Mouse (Mus musculus) midbrain, embryonic 11.5 days (tissue): Measurements from ENCODE around the gene Lpar1. TPM values are rescaled to one million over a fixed set of nuclear protein-coding genes. Genes with fewer than 3 reads are reported as not detected.

Experiments used
- ATAC-seq: fragments of 200-750 bp; cut with Nextera tagmentation; 2 replicates; pipeline ENCODE4 v1.8.0; 2017; ENCODE audit warnings: moderate TSS enrichment, moderate library complexity; ENCODE audit not compliant: low FRiP score
- DNase-seq: peaks from one replicate; pipeline ENCODE4 v3.0.0; 2015; ENCODE audit warnings: low spot score; ENCODE audit errors: missing footprints
- H3K27ac ChIP-seq: fragments of 300-500 bp; sonication (generic); 2 replicates; pipeline ENCODE4 v1.5.1; 2014; ENCODE audit warnings: low read depth, low read length
- H3K27me3 ChIP-seq: fragments of 300-500 bp; sonication (generic); 2 replicates; pipeline ENCODE4 v1.6.1; 2014; ENCODE audit warnings: mild to moderate bottlenecking, low read length, moderate library complexity, mixed read lengths; ENCODE audit not compliant: control insufficient read depth, insufficient read depth
- H3K36me3 ChIP-seq: fragments of 300-500 bp; sonication (generic); 2 replicates; pipeline ENCODE4 v1.6.1; 2014; ENCODE audit warnings: mild to moderate bottlenecking, low read length, moderate library complexity, mixed read lengths; ENCODE audit not compliant: control insufficient read depth, insufficient read depth
- H3K4me1 ChIP-seq: fragments of 300-500 bp; sonication (generic); 2 replicates; pipeline ENCODE4 v1.6.1; 2014; ENCODE audit warnings: low read length; ENCODE audit not compliant: control insufficient read depth, insufficient read depth
- H3K4me2 ChIP-seq: fragments of 300-500 bp; sonication (generic); 2 replicates; pipeline ENCODE4 v1.6.1; 2014; ENCODE audit warnings: mild to moderate bottlenecking, moderate library complexity
- H3K4me3 ChIP-seq: fragments of 300-500 bp; sonication (generic); 2 replicates; pipeline ENCODE4 v1.5.1; 2014; ENCODE audit warnings: low read depth, low read length
- H3K9ac ChIP-seq: fragments of 300-500 bp; sonication (generic); 2 replicates; pipeline ENCODE4 v1.6.1; 2014; ENCODE audit warnings: low read length
- H3K9me3 ChIP-seq: fragments of 300-500 bp; sonication (generic); 2 replicates; pipeline ENCODE4 v1.6.1; 2016; ENCODE audit warnings: low read length; ENCODE audit not compliant: control insufficient read depth
- WGBS: fragments of 180-500 bp; shearing (Covaris S2); extraction: QIAGEN DNeasy Blood & Tissue Kit; methylation state at CpG from one replicate; pipeline ENCODE4 v1.1.7; 2014; 5-methylcytosine and 5-hydroxymethylcytosine counted together
- polyA plus RNA-seq: library from polyadenylated mRNA; unstranded; fragments of >200 nt; fragmentation: Nextera tagmentation; extraction: Ambion mirVana; gene quantifications from 2 replicates; pipeline ENCODE4 v1.2.1, GENCODE M21; 2014

Gene Lpar1
- polyA plus RNA-seq, 1 experiment from 2014 or later = 45.2 TPM

GRCm38 (mm10) chr4:58521137-58521536, 32.6 kb downstream of the Lpar1 start:
- Histone ChIP-seq H3K9ac (no peak overlapping the region), H3K4me2 (no peak overlapping the region), H3K27ac (no peak overlapping the region), H3K9me3 (no peaks in the 10 kb centered on the region; the same call in 1 of the 2 replicates), H3K36me3 (no peaks in the 10 kb centered on the region), H3K4me3 (no peak overlapping the region), H3K27me3 (no peaks in the 10 kb centered on the region), H3K4me1 (no peaks in the 10 kb centered on the region)
- ATAC-seq (no peak), DNase-seq (peak; percentile 28)
- WGBS = 79% methylated on average over 8 of the region's 8 CpGs

- DNase-seq (peak; percentile 73), ATAC-seq (no peak)
- H3K4me3 ChIP-seq = no peak overlapping the region
- H3K4me1 ChIP-seq = no peaks in the 10 kb centered on the region
- no peak overlapping the region for H3K9ac ChIP-seq
- no peak overlapping the region for H3K4me2 ChIP-seq
- no peaks in the 10 kb centered on the region for H3K27me3 ChIP-seq
- H3K9me3 ChIP-seq = no peaks in the 10 kb centered on the region; the same call in 1 of the 2 replicates
- 84% methylated on average over 5 of the region's 5 CpGs for WGBS
- no peaks in the 10 kb centered on the region for H3K36me3 ChIP-seq
- no peak overlapping the region for H3K27ac ChIP-seq
These were observed 33.2 kb downstream of the Lpar1 start for GRCm38 (mm10) chr4:58520531-58520930.

GRCm38 (mm10) chr4:58519891-58520290, 33.8 kb downstream of the Lpar1 start:
- no peak for ATAC-seq
- Histone ChIP-seq H3K36me3 (no peaks in the 10 kb centered on the region), H3K27ac (no peak overlapping the region), H3K27me3 (no peaks in the 10 kb centered on the region), H3K4me3 (no peak overlapping the region), H3K4me1 (no peaks in the 10 kb centered on the region), H3K9me3 (no peaks in the 10 kb centered on the region; the same call in 1 of the 2 replicates), H3K4me2 (no peak overlapping the region), H3K9ac (no peak overlapping the region)
- DNase-seq = peak; percentile 51
- WGBS = 93% methylated on average over 4 of the region's 4 CpGs

GRCm38 (mm10) chr4:58518215-58518988, 35.3 kb downstream of the Lpar1 start:
- no peak for ATAC-seq
- 53% methylated on average over 9 of the region's 9 CpGs for WGBS
- Histone ChIP-seq H3K36me3 (no peaks in the 10 kb centered on the region), H3K9ac (no peak overlapping the region), H3K4me3 (no peak overlapping the region), H3K27me3 (no peaks in the 10 kb centered on the region), H3K9me3 (no peaks in the 10 kb centered on the region; the same call in 1 of the 2 replicates), H3K27ac (no peak overlapping the region), H3K4me1 (no peaks in the 10 kb centered on the region), H3K4me2 (no peak overlapping the region)
- peak; percentile 28 for DNase-seq

- ATAC-seq (no peak), DNase-seq (peak; percentile 44)
- Histone ChIP-seq H3K27me3 (no peaks in the 10 kb centered on the region), H3K4me2 (no peak overlapping the region), H3K9ac (no peak overlapping the region), H3K9me3 (no peaks in the 10 kb centered on the region), H3K36me3 (no peaks in the 10 kb centered on the region), H3K27ac (no peak overlapping the region), H3K4me3 (no peak overlapping the region), H3K4me1 (no peaks in the 10 kb centered on the region)
- 83% methylated on average over 3 of the region's 3 CpGs for WGBS
These were observed 36.9 kb downstream of the Lpar1 start for GRCm38 (mm10) chr4:58516810-58517209.

- Histone ChIP-seq H3K4me3 (no peak overlapping the region), H3K36me3 (no peaks in the 10 kb centered on the region), H3K4me2 (no peak overlapping the region), H3K9ac (no peak overlapping the region), H3K4me1 (no peaks in the 10 kb centered on the region), H3K27ac (no peak overlapping the region), H3K9me3 (no peaks in the 10 kb centered on the region), H3K27me3 (no peaks in the 10 kb centered on the region)
- ATAC-seq (no peak), DNase-seq (peak; percentile 47)
- WGBS = 81% methylated on average over 5 of the region's 5 CpGs
These were observed 37.5 kb downstream of the Lpar1 start for GRCm38 (mm10) chr4:58516221-58516620.

GRCm38 (mm10) chr4:58511554-58511953, 42.1 kb downstream of the Lpar1 start:
- no peaks in the 10 kb centered on the region for H3K4me1 ChIP-seq

GRCm38 (mm10) chr4:58508833-58509232, 44.9 kb downstream of the Lpar1 start:
- Histone ChIP-seq H3K27ac (no peak overlapping the region), H3K4me3 (no peak overlapping the region), H3K9me3 (no peaks in the 10 kb centered on the region), H3K4me2 (no peak overlapping the region), H3K27me3 (no peaks in the 10 kb centered on the region), H3K9ac (no peak overlapping the region), H3K4me1 (no peaks in the 10 kb centered on the region), H3K36me3 (no peaks in the 10 kb centered on the region)
- no peak for DNase-seq
- WGBS = 68% methylated on average over 7 of the region's 7 CpGs
- no peak for ATAC-seq

More at GRCm38 (mm10) chr4:58511554-58511953, 42.1 kb downstream of the Lpar1 start:
- no peaks in the 10 kb centered on the region for H3K27me3 ChIP-seq
- WGBS = 84% methylated on average over 3 of the region's 3 CpGs
- no peak overlapping the region for H3K27ac ChIP-seq
- H3K9me3 ChIP-seq = no peaks in the 10 kb centered on the region
- ATAC-seq (no peak), DNase-seq (peak; percentile 75)
- no peak overlapping the region for H3K4me2 ChIP-seq
- no peak overlapping the region for H3K9ac ChIP-seq
- H3K36me3 ChIP-seq = no peaks in the 10 kb centered on the region
- H3K4me3 ChIP-seq = no peak overlapping the region

- no peak for ATAC-seq
- no peak for DNase-seq
- Histone ChIP-seq H3K4me1 (no peaks in the 10 kb centered on the region), H3K9ac (no peak overlapping the region), H3K36me3 (no peaks in the 10 kb centered on the region), H3K27ac (no peak overlapping the region), H3K4me2 (no peak overlapping the region), H3K27me3 (no peaks in the 10 kb centered on the region), H3K4me3 (no peak overlapping the region), H3K9me3 (no peaks in the 10 kb centered on the region)
- 87% methylated on average over 6 of the region's 6 CpGs for WGBS
These were observed 46.2 kb downstream of the Lpar1 start for GRCm38 (mm10) chr4:58507536-58507935.
